Mouse (Mus musculus): ENCODE measurements around the gene Ccdc152. TPM values are rescaled to one million over a fixed set of nuclear protein-coding genes. Genes with fewer than 3 reads are reported as not detected.

The Ccdc152 gene
- polyA plus RNA-seq, 1 experiment from 2014 or later = 0.82 TPM

DNA sequence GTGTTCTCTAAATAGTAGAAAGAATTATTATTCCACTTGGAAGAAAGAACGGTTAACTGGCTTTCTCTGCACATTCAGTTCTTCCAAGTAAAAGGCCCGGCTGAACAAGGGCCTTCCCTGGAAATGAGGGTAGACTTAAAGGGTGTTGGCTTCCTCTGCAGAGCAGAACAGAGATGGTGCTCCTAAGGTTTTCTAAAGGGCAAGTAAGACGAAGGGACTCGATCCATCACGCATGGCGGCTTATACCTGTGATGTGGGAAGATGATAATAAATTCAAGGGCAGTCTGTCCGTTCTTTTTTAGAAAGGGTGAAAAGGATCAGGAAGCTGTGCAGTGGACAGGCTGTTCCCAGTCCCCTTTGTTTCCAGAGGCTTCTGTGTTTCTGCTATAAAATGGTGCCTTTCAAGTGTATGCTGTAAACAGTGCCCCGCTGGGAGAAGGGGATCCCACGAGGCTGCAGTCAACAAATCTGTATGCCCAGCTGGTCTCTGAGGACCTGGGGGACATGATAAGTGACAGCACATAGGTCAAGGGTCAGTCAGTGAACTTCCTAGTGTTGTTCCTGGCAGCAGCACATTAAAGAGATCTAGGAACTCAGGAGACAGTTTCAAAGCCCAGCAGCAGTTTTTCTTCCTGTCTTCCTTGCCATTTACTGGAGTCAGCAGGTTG is 71.0 kb downstream of the Ccdc152 start:
- no peak for DNase-seq (ENCODE audit: low spot score)
- no peak overlapping the region for H3K4me3 ChIP-seq (ENCODE audit: low read depth, low read length)
- no peak for ATAC-seq (ENCODE audit: low FRiP score, low TSS enrichment)
- no peaks in the 10 kb centered on the region for H3K9me3 ChIP-seq (ENCODE audit: control insufficient read depth, low read length)
- H3K36me3 ChIP-seq (ENCODE audit: control insufficient read depth, insufficient read depth, low read length) = no peaks in the 10 kb centered on the region
- WGBS = 33% methylated on average over 9 of the region's 9 CpGs
- no peak overlapping the region for H3K4me2 ChIP-seq (replicated peaks; ENCODE audit: low read depth)
- H3K9ac ChIP-seq (ENCODE audit: low read length) = no peak overlapping the region
- TF ChIP-seq CTCF (IDR thresholded peaks at IDR 0.05; ENCODE audit: low read depth) (no peak), EP300 (optimal IDR thresholded peaks at IDR 0.05) (no peak)
- H3K4me1 ChIP-seq (replicated peaks; ENCODE audit: control insufficient read depth, insufficient read depth) = no peaks in the 10 kb centered on the region
- no peak overlapping the region for H3K27ac ChIP-seq (replicated peaks)
- no peaks in the 10 kb centered on the region for H3K27me3 ChIP-seq (ENCODE audit: control insufficient read depth, insufficient read depth, low read length)

DNA sequence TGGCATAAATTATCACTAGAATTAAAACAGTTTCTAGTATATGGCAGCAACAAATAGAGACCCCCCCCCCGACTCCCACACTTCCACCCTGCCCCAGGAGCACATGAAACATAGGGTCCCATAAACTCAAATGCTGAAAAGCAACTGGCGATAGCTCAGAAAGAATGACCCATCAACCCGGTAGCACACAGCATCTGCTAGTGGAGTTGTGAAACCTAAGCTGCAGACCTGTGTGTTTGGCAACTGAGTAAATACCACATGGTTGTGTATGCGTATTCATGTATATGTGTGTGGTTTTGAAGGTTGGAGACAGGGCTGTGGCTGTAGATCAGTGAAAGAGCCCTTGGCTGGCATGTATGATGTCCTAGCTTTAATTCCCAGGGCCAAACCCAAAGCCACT is 72.3 kb downstream of the Ccdc152 start:
- H3K36me3 ChIP-seq (ENCODE audit: control insufficient read depth, insufficient read depth, low read length) = no peaks in the 10 kb centered on the region
- no peak overlapping the region for H3K4me3 ChIP-seq (ENCODE audit: low read depth, low read length)
- no peak for ATAC-seq (ENCODE audit: low FRiP score, low TSS enrichment)
- H3K9ac ChIP-seq (ENCODE audit: low read length) = no peak overlapping the region
- H3K27me3 ChIP-seq (ENCODE audit: control insufficient read depth, insufficient read depth, low read length) = no peaks in the 10 kb centered on the region
- 84% methylated on average over 4 of the region's 4 CpGs for WGBS
- DNase-seq (ENCODE audit: low spot score) = no peak
- TF ChIP-seq CTCF (IDR thresholded peaks at IDR 0.05; ENCODE audit: low read depth) (no peak), EP300 (optimal IDR thresholded peaks at IDR 0.05) (no peak)
- no peak overlapping the region for H3K27ac ChIP-seq (replicated peaks)
- H3K4me2 ChIP-seq (replicated peaks; ENCODE audit: low read depth) = no peak overlapping the region
- no peaks in the 10 kb centered on the region for H3K9me3 ChIP-seq (ENCODE audit: control insufficient read depth, low read length)
- H3K4me1 ChIP-seq (replicated peaks; ENCODE audit: control insufficient read depth, insufficient read depth) = no peaks in the 10 kb centered on the region

Other genes starting within 250 kb of the Ccdc152 start
- gene Selenop, start 35.0 kb downstream of the Ccdc152 start, polyA plus RNA-seq (2015; fragmentation: Nextera tagmentation; extraction: Ambion mirVana) = 512 and 595 TPM in 2 replicates